Mouse (Mus musculus): ENCODE results near the gene Pygo1. TPM values are rescaled to one million over a fixed set of nuclear protein-coding genes. Genes with fewer than 3 reads are reported as not detected.

Gene Pygo1
- polyA plus RNA-seq, 1 experiment from 2014 or later = 1.5 TPM

GRCm38 (mm10) chr9:72925935-72926258 lies 452 bp downstream of the Pygo1 start:
- Histone ChIP-seq H3K36me3 (ENCODE audit: control insufficient read depth, insufficient read depth, low read length) (no peaks in the 10 kb centered on the region), H3K27me3 (replicated peaks; ENCODE audit: control insufficient read depth, insufficient read depth, low read length) (peaks cover 5% of the 10 kb centered on the region; the same call in 1 of the 2 replicates), H3K9me3 (ENCODE audit: control insufficient read depth, low read length) (no peaks in the 10 kb centered on the region), H3K27ac (ENCODE audit: low read length) (peak overlapping the region; percentile 80), H3K4me2 (ENCODE audit: low read depth, low read length) (peak overlapping the region; percentile 92), H3K9ac (ENCODE audit: low read depth, low read length) (peak overlapping the region; percentile 85), H3K4me1 (ENCODE audit: control insufficient read depth, insufficient read depth, low read length) (peaks cover 9% of the 10 kb centered on the region; the same call in 1 of the 2 replicates), H3K4me3 (ENCODE audit: low read length) (peak overlapping the region; percentile 75)
- 2% methylated on average over 20 of the region's 20 CpGs for WGBS
- ATAC-seq = peak; percentile 55; the same call in 1 of the 2 replicates

- Histone ChIP-seq H3K9me3 (ENCODE audit: control insufficient read depth, low read length) (no peaks in the 10 kb centered on the region), H3K4me2 (ENCODE audit: low read depth, low read length) (no peak overlapping the region), H3K36me3 (ENCODE audit: control insufficient read depth, insufficient read depth, low read length) (no peaks in the 10 kb centered on the region), H3K27me3 (replicated peaks; ENCODE audit: control insufficient read depth, insufficient read depth, low read length) (no peaks in the 10 kb centered on the region; the same call in 1 of the 2 replicates), H3K9ac (ENCODE audit: low read depth, low read length) (no peak overlapping the region), H3K27ac (ENCODE audit: low read length) (no peak overlapping the region), H3K4me1 (ENCODE audit: control insufficient read depth, insufficient read depth, low read length) (0 out of 2 replicates have a peak, but pooled peaks cover 4% of the 10 kb centered on the region), H3K4me3 (ENCODE audit: low read length) (no peak overlapping the region)
- 85% methylated on average over 13 of the region's 13 CpGs for WGBS
- no peak for ATAC-seq
These were observed 5.8 kb downstream of the Pygo1 start for GRCm38 (mm10) chr9:72931166-72931790.

GRCm38 (mm10) chr9:72935309-72935708 lies 9.9 kb downstream of the Pygo1 start:
- Histone ChIP-seq H3K27me3 (replicated peaks; ENCODE audit: control insufficient read depth, insufficient read depth, low read length) (no peaks in the 10 kb centered on the region), H3K4me2 (ENCODE audit: low read depth, low read length) (no peak overlapping the region), H3K4me1 (ENCODE audit: control insufficient read depth, insufficient read depth, low read length) (no peaks in the 10 kb centered on the region), H3K9ac (ENCODE audit: low read depth, low read length) (no peak overlapping the region), H3K27ac (ENCODE audit: low read length) (no peak overlapping the region), H3K9me3 (ENCODE audit: control insufficient read depth, low read length) (no peaks in the 10 kb centered on the region), H3K4me3 (ENCODE audit: low read length) (no peak overlapping the region), H3K36me3 (ENCODE audit: control insufficient read depth, insufficient read depth, low read length) (no peaks in the 10 kb centered on the region)
- 82% methylated on average over 4 of the region's 4 CpGs for WGBS
- ATAC-seq = no peak

- no peaks in the 10 kb centered on the region for H3K36me3 ChIP-seq (ENCODE audit: control insufficient read depth, insufficient read depth, low read length)
- H3K9me3 ChIP-seq (ENCODE audit: control insufficient read depth, low read length) = no peaks in the 10 kb centered on the region
- H3K4me2 ChIP-seq (ENCODE audit: low read depth, low read length) = no peak overlapping the region
- no peaks in the 10 kb centered on the region for H3K4me1 ChIP-seq (ENCODE audit: control insufficient read depth, insufficient read depth, low read length)
- no peaks in the 10 kb centered on the region for H3K27me3 ChIP-seq (replicated peaks; ENCODE audit: control insufficient read depth, insufficient read depth, low read length)
- no peak overlapping the region for H3K27ac ChIP-seq (ENCODE audit: low read length)
- no peak overlapping the region for H3K9ac ChIP-seq (ENCODE audit: low read depth, low read length)
- 69% methylated on average over 2 of the region's 2 CpGs for WGBS
- no peak for ATAC-seq
- no peak overlapping the region for H3K4me3 ChIP-seq (ENCODE audit: low read length)
These were observed 10.9 kb downstream of the Pygo1 start for GRCm38 (mm10) chr9:72936301-72936700.

- Histone ChIP-seq H3K4me3 (ENCODE audit: low read length) (no peak overlapping the region), H3K4me2 (ENCODE audit: low read depth, low read length) (no peak overlapping the region), H3K9me3 (ENCODE audit: control insufficient read depth, low read length) (peaks cover 5% of the 10 kb centered on the region; the same call in 1 of the 2 replicates), H3K36me3 (ENCODE audit: control insufficient read depth, insufficient read depth, low read length) (peaks cover 10% of the 10 kb centered on the region; the same call in 1 of the 2 replicates), H3K9ac (ENCODE audit: low read depth, low read length) (no peak overlapping the region), H3K27me3 (replicated peaks; ENCODE audit: control insufficient read depth, insufficient read depth, low read length) (no peaks in the 10 kb centered on the region), H3K4me1 (ENCODE audit: control insufficient read depth, insufficient read depth, low read length) (no peaks in the 10 kb centered on the region), H3K27ac (ENCODE audit: low read length) (no peak overlapping the region)
- ATAC-seq = no peak
- 58% methylated on average over 3 of the region's 3 CpGs for WGBS
These were observed 18.0 kb downstream of the Pygo1 start for GRCm38 (mm10) chr9:72943424-72943823.

- peaks cover 10% of the 10 kb centered on the region; the same call in 1 of the 2 replicates for H3K36me3 ChIP-seq (ENCODE audit: control insufficient read depth, insufficient read depth, low read length)
- H3K9me3 ChIP-seq (ENCODE audit: control insufficient read depth, low read length) = peaks cover 5% of the 10 kb centered on the region; the same call in 1 of the 2 replicates
- ATAC-seq = no peak
- 89% methylated on average over 13 of the region's 13 CpGs for WGBS
- H3K9ac ChIP-seq (ENCODE audit: low read depth, low read length) = no peak overlapping the region
- H3K27me3 ChIP-seq (replicated peaks; ENCODE audit: control insufficient read depth, insufficient read depth, low read length) = no peaks in the 10 kb centered on the region
- H3K4me3 ChIP-seq (ENCODE audit: low read length) = no peak overlapping the region
- no peak overlapping the region for H3K27ac ChIP-seq (ENCODE audit: low read length)
- no peak overlapping the region for H3K4me2 ChIP-seq (ENCODE audit: low read depth, low read length)
- no peaks in the 10 kb centered on the region for H3K4me1 ChIP-seq (ENCODE audit: control insufficient read depth, insufficient read depth, low read length)
These were observed 18.8 kb downstream of the Pygo1 start for GRCm38 (mm10) chr9:72944286-72944685.

GRCm38 (mm10) chr9:72947010-72947409 lies 21.6 kb downstream of the Pygo1 start:
- Histone ChIP-seq H3K27me3 (replicated peaks; ENCODE audit: control insufficient read depth, insufficient read depth, low read length) (no peaks in the 10 kb centered on the region), H3K27ac (ENCODE audit: low read length) (no peak overlapping the region), H3K9ac (ENCODE audit: low read depth, low read length) (no peak overlapping the region), H3K4me2 (ENCODE audit: low read depth, low read length) (no peak overlapping the region), H3K4me3 (ENCODE audit: low read length) (no peak overlapping the region), H3K36me3 (ENCODE audit: control insufficient read depth, insufficient read depth, low read length) (peaks cover 10% of the 10 kb centered on the region; the same call in 1 of the 2 replicates), H3K9me3 (ENCODE audit: control insufficient read depth, low read length) (peaks cover 5% of the 10 kb centered on the region; the same call in 1 of the 2 replicates), H3K4me1 (ENCODE audit: control insufficient read depth, insufficient read depth, low read length) (no peaks in the 10 kb centered on the region)
- no peak for ATAC-seq
- 91% methylated on average over 1 of the region's 1 CpGs for WGBS

- Histone ChIP-seq H3K9ac (ENCODE audit: low read depth, low read length) (no peak overlapping the region), H3K4me1 (ENCODE audit: control insufficient read depth, insufficient read depth, low read length) (no peaks in the 10 kb centered on the region), H3K36me3 (ENCODE audit: control insufficient read depth, insufficient read depth, low read length) (peaks cover 10% of the 10 kb centered on the region; the same call in 1 of the 2 replicates), H3K27ac (ENCODE audit: low read length) (no peak overlapping the region), H3K4me2 (ENCODE audit: low read depth, low read length) (no peak overlapping the region), H3K27me3 (replicated peaks; ENCODE audit: control insufficient read depth, insufficient read depth, low read length) (no peaks in the 10 kb centered on the region), H3K9me3 (ENCODE audit: control insufficient read depth, low read length) (peaks cover 5% of the 10 kb centered on the region; the same call in 1 of the 2 replicates), H3K4me3 (ENCODE audit: low read length) (no peak overlapping the region)
- no peak for ATAC-seq
- 58% methylated on average over 7 of the region's 7 CpGs for whole genome bisulfite sequencing
These were observed 24.1 kb downstream of the Pygo1 start for GRCm38 (mm10) chr9:72949572-72949971.

- no peak overlapping the region for H3K27ac ChIP-seq (ENCODE audit: low read length)
- peaks cover 4% of the 10 kb centered on the region; the same call in 1 of the 2 replicates for H3K4me1 ChIP-seq (ENCODE audit: control insufficient read depth, insufficient read depth, low read length)
- no peaks in the 10 kb centered on the region for H3K9me3 ChIP-seq (ENCODE audit: control insufficient read depth, low read length)
- H3K4me2 ChIP-seq (ENCODE audit: low read depth, low read length) = no peak overlapping the region
- no peak overlapping the region for H3K4me3 ChIP-seq (ENCODE audit: low read length)
- H3K36me3 ChIP-seq (ENCODE audit: control insufficient read depth, insufficient read depth, low read length) = no peaks in the 10 kb centered on the region
- no peaks in the 10 kb centered on the region for H3K27me3 ChIP-seq (replicated peaks; ENCODE audit: control insufficient read depth, insufficient read depth, low read length)
- WGBS = 59% methylated on average over 2 of the region's 2 CpGs
- H3K9ac ChIP-seq (ENCODE audit: low read depth, low read length) = no peak overlapping the region
- no peak for ATAC-seq
These were observed 29.3 kb downstream of the Pygo1 start for GRCm38 (mm10) chr9:72954746-72955145.

Data from intestine, embryonic 16.5 days (tissue).